Mouse (Mus musculus) intestine, postnatal 0 days (tissue): ENCODE measurements around the gene Rffl. TPM values are rescaled to one million over a fixed set of nuclear protein-coding genes. Genes with fewer than 3 reads are reported as not detected.
A peak's percentile ranks its signal among the peaks of the same experiment; 100 is the strongest.

Experiments
- ATAC-seq: fragments of 200-750 bp; cut with Nextera tagmentation; 2 replicates; pipeline ENCODE4 v1.8.0; 2017; ENCODE audit warnings: mild to moderate bottlenecking, moderate TSS enrichment, moderate library complexity
- H3K27ac ChIP-seq: fragments of 300-500 bp; sonication (generic); 2 replicates; pipeline ENCODE4 v1.5.1; 2014; ENCODE audit warnings: mild to moderate bottlenecking, low read depth, low read length, moderate library complexity
- H3K27me3 ChIP-seq: fragments of 300-500 bp; sonication (generic); replicated peaks from 2 replicates; pipeline ENCODE4 v1.6.1; 2014; ENCODE audit warnings: low read length, mixed read lengths; ENCODE audit not compliant: control insufficient read depth, insufficient read depth
- H3K36me3 ChIP-seq: fragments of 300-500 bp; sonication (generic); 2 replicates; pipeline ENCODE4 v1.6.1; 2014; ENCODE audit warnings: mild to moderate bottlenecking, moderate library complexity; ENCODE audit not compliant: control insufficient read depth, insufficient read depth
- H3K4me1 ChIP-seq: fragments of 300-500 bp; sonication (generic); replicated peaks from 2 replicates; pipeline ENCODE4 v1.6.1; 2014; ENCODE audit warnings: antibody characterized with exemption, low read length, mixed read lengths; ENCODE audit not compliant: control insufficient read depth, insufficient read depth
- H3K4me2 ChIP-seq: fragments of 300-500 bp; sonication (generic); replicated peaks from 2 replicates; pipeline ENCODE4 v1.6.1; 2014; ENCODE audit warnings: low read depth, mild to moderate bottlenecking, moderate library complexity
- H3K4me3 ChIP-seq: fragments of 300-500 bp; sonication (generic); 2 replicates; pipeline ENCODE4 v1.5.1; 2014; ENCODE audit warnings: low read depth, low read length
- H3K9ac ChIP-seq: fragments of 300-500 bp; sonication (generic); 2 replicates; pipeline ENCODE4 v1.6.1; 2014; ENCODE audit warnings: mild to moderate bottlenecking, low read depth, low read length
- H3K9me3 ChIP-seq: fragments of 300-500 bp; sonication (generic); 2 replicates; pipeline ENCODE4 v1.6.1; 2016; ENCODE audit warnings: mixed run types; ENCODE audit not compliant: control insufficient read depth
- CTCF ChIP-seq: sonication (generic); IDR thresholded peaks from 2 replicates; pipeline ENCODE4 v1.5.1; 2016; ENCODE audit warnings: low read depth, mild to moderate bottlenecking, control low read depth, antibody characterized with exemption, moderate library complexity
- WGBS: fragments of 180-500 bp; shearing (Covaris S2); extraction: QIAGEN DNeasy Blood & Tissue Kit; methylation state at CpG from one replicate; pipeline ENCODE4 v1.1.7; 2014; 5-methylcytosine and 5-hydroxymethylcytosine counted together
- polyA plus RNA-seq: library from polyadenylated mRNA; unstranded; fragments of >200 nt; fragmentation: Nextera tagmentation; extraction: Ambion mirVana; gene quantifications from 2 replicates; pipeline ENCODE4 v1.2.1, GENCODE M21; 2015

Rffl gene
- polyA plus RNA-seq, 1 experiment from 2014 or later, result 9.7 TPM

DNA sequence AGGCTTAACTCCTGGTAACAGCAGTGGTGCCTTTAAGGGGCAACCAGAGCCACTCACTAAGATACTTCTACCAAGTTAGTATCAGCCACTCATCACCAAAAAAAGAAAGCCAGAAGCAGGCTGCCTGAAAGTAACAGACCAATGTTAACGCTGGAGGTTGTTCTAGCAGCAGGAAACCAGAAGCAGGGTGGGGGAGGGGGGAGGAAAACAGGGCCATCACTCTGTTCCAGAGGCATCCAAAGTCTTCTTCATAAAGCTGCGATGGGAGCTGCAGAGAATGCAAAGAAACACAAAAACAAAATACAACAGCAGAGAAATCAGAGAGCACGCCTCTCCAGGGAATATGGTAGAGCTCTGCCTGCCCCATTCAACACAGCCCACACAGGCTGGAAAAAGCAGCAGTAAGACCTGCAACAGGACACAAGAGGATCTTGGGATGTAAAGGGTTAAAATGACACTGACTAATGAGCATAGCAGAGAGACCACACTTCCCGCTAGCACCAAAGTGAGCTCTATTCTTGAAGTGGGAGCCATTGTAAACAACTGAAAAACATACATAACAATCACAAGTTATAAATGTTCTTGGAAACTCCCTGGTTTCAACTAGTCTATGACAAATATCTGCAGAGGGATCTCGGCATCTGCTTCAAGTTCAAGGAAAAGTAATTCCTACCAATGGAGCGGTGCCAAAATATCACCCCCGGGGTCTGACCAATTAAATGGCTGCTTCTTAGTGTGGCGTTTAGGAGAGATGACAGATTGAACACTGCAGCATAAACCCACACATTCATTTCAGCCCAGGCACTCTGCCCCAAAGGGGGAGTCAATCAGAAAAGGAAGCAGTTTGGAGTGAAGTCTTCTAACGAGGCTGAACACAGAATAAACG is 39.8 kb downstream of the Rffl start:
- no peak overlapping the region for H3K4me3 ChIP-seq
- H3K9me3 ChIP-seq, result no peaks in the 10 kb centered on the region
- H3K9ac ChIP-seq, result no peak overlapping the region
- no peaks in the 10 kb centered on the region for H3K27me3 ChIP-seq
- no peaks in the 10 kb centered on the region for H3K36me3 ChIP-seq
- no peak for TF ChIP-seq CTCF
- WGBS, result 45% methylated on average over 10 of the region's 10 CpGs
- H3K4me1 ChIP-seq, result no peaks in the 10 kb centered on the region
- no peak for ATAC-seq
- H3K4me2 ChIP-seq, result no peak overlapping the region
- H3K27ac ChIP-seq, result no peak overlapping the region

- no peak overlapping the region for H3K4me3 ChIP-seq
- no peaks in the 10 kb centered on the region for H3K9me3 ChIP-seq
- no peaks in the 10 kb centered on the region for H3K4me1 ChIP-seq
- no peak for TF ChIP-seq CTCF
- H3K27me3 ChIP-seq, result no peaks in the 10 kb centered on the region
- no peak overlapping the region for H3K27ac ChIP-seq
- no peaks in the 10 kb centered on the region for H3K36me3 ChIP-seq
- no peak overlapping the region for H3K9ac ChIP-seq
- no peak overlapping the region for H3K4me2 ChIP-seq
- no peak for ATAC-seq
Measured at GRCm38 (mm10) chr11:82826818-82827217, 44.2 kb downstream of the Rffl start.

GRCm38 (mm10) chr11:82820788-82821456 is 50.1 kb downstream of the Rffl start:
- peak; percentile 93 for ATAC-seq
- no peak overlapping the region for H3K4me2 ChIP-seq
- H3K9ac ChIP-seq, result no peak overlapping the region
- H3K9me3 ChIP-seq, result no peaks in the 10 kb centered on the region
- peaks cover 13% of the 10 kb centered on the region; the same call in 1 of the 2 replicates for H3K36me3 ChIP-seq
- peak overlapping the region; percentile 62 for H3K27ac ChIP-seq
- H3K4me3 ChIP-seq, result no peak overlapping the region
- H3K27me3 ChIP-seq, result no peaks in the 10 kb centered on the region
- no peak for TF ChIP-seq CTCF
- no peaks in the 10 kb centered on the region for H3K4me1 ChIP-seq
- WGBS, result 47% methylated on average over 13 of the region's 13 CpGs

- Histone ChIP-seq H3K4me2 (no peak overlapping the region), H3K36me3 (peaks cover 13% of the 10 kb centered on the region; the same call in 1 of the 2 replicates), H3K4me3 (no peak overlapping the region), H3K9me3 (no peaks in the 10 kb centered on the region), H3K27ac (no peak overlapping the region), H3K27me3 (no peaks in the 10 kb centered on the region), H3K4me1 (no peaks in the 10 kb centered on the region), H3K9ac (no peak overlapping the region)
- peak; percentile 81 for TF ChIP-seq CTCF
- ATAC-seq, result no peak
- 56% methylated on average over 4 of the region's 4 CpGs for WGBS
Measured at GRCm38 (mm10) chr11:82819350-82819749, 51.7 kb downstream of the Rffl start.

DNA sequence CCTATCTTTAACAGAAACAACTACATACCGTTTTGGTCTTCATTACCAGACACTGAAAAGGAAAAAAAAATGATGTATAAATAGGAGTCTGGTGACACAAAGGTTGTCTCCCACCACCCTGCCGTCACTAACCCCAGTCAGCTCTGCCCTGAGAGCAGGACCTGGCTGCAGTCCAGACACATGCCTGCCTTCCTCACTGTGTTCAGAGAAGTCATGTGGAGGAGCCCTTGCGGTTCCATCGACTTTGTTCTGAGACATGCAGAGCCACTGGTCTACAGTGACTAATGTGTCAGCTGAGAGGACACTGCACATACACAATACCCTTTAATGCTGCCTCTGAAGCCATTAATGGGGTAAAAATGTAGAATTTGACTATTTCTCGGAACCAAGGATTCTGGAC is 62.5 kb downstream of the Rffl start:
- peaks cover 55% of the 10 kb centered on the region for H3K36me3 ChIP-seq
- TF ChIP-seq CTCF, result no peak
- H3K27ac ChIP-seq, result no peak overlapping the region
- ATAC-seq, result no peak
- H3K4me2 ChIP-seq, result no peak overlapping the region
- no peak overlapping the region for H3K9ac ChIP-seq
- H3K9me3 ChIP-seq, result no peaks in the 10 kb centered on the region
- no peaks in the 10 kb centered on the region for H3K27me3 ChIP-seq
- no peaks in the 10 kb centered on the region for H3K4me1 ChIP-seq
- 82% methylated on average over 5 of the region's 5 CpGs for WGBS
- H3K4me3 ChIP-seq, result no peak overlapping the region

DNA sequence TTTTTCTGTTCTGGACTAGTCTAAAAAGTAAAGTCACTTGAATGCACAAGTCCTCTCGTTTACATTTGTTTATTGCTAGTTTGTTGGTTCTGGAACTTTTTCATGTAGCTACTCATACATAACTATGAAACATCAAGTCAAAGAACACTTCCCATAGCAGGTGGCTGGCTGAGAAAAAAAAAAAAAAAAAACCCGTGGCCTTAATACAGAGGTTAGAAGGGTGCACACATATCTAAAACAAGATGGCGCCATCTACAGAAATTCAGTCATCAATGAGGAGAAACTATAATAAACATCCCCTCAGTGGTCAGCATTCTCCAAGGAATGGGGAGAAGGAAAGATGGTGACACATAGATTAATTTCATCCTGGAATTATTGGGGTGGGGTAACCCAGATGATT is 63.6 kb downstream of the Rffl start:
- H3K4me1 ChIP-seq, result no peaks in the 10 kb centered on the region
- H3K9ac ChIP-seq, result no peak overlapping the region
- H3K27me3 ChIP-seq, result no peaks in the 10 kb centered on the region
- no peak for ATAC-seq
- no peak overlapping the region for H3K4me3 ChIP-seq
- no peak overlapping the region for H3K4me2 ChIP-seq
- no peak overlapping the region for H3K27ac ChIP-seq
- no peak for TF ChIP-seq CTCF
- no peaks in the 10 kb centered on the region for H3K9me3 ChIP-seq
- 69% methylated on average over 3 of the region's 3 CpGs for WGBS
- H3K36me3 ChIP-seq, result peaks cover 58% of the 10 kb centered on the region
